Mouse (Mus musculus) hindbrain, embryonic 16.5 days (tissue): ENCODE results near the gene Kcnk12. TPM values are rescaled to one million over a fixed set of nuclear protein-coding genes. Genes with fewer than 3 reads are reported as not detected.

ENCODE experiments used
- ATAC-seq: fragments of 200-750 bp; cut with Nextera tagmentation; 2 replicates; pipeline ENCODE4 v1.8.0; 2017; ENCODE audit warnings: moderate TSS enrichment, moderate library complexity
- H3K27ac ChIP-seq: fragments of 300-500 bp; sonication (generic); 2 replicates; pipeline ENCODE4 v1.5.1; 2014; ENCODE audit warnings: low read depth, mild to moderate bottlenecking, control low read depth, low read length, moderate library complexity
- H3K27me3 ChIP-seq: fragments of 300-500 bp; sonication (generic); replicated peaks from 2 replicates; pipeline ENCODE4 v1.6.1; 2014; ENCODE audit warnings: low read length; ENCODE audit not compliant: control insufficient read depth, insufficient read depth
- H3K36me3 ChIP-seq: fragments of 300-500 bp; sonication (generic); 2 replicates; pipeline ENCODE4 v1.6.1; 2014; ENCODE audit warnings: mild to moderate bottlenecking, low read length, moderate library complexity, mixed read lengths; ENCODE audit not compliant: control insufficient read depth, insufficient read depth
- H3K4me1 ChIP-seq: fragments of 300-500 bp; sonication (generic); 2 replicates; pipeline ENCODE4 v1.6.1; 2014; ENCODE audit warnings: low read depth, low read length; ENCODE audit not compliant: control insufficient read depth, insufficient read depth
- H3K4me2 ChIP-seq: fragments of 300-500 bp; sonication (generic); 2 replicates; pipeline ENCODE4 v1.6.1; 2014; ENCODE audit warnings: mild to moderate bottlenecking, low read length, control low read depth, moderate library complexity
- H3K4me3 ChIP-seq: fragments of 300-500 bp; sonication (generic); 2 replicates; pipeline ENCODE4 v1.5.1; 2014; ENCODE audit warnings: mild to moderate bottlenecking, low read length, control low read depth, moderate library complexity
- H3K9ac ChIP-seq: fragments of 300-500 bp; sonication (generic); 2 replicates; pipeline ENCODE4 v1.6.1; 2014; ENCODE audit warnings: low read depth, mild to moderate bottlenecking, control low read depth, low read length, moderate library complexity
- H3K9me3 ChIP-seq: fragments of 300-500 bp; sonication (generic); 2 replicates; pipeline ENCODE4 v1.6.1; 2014; ENCODE audit warnings: mild to moderate bottlenecking, low read length, moderate library complexity; ENCODE audit not compliant: control insufficient read depth
- WGBS: fragments of 180-500 bp; shearing (Covaris S2); extraction: QIAGEN DNeasy Blood & Tissue Kit; methylation state at CpG from one replicate; pipeline ENCODE4 v1.1.7; 2014; 5-methylcytosine and 5-hydroxymethylcytosine counted together
- polyA plus RNA-seq: library from polyadenylated mRNA; unstranded; fragments of >200 nt; fragmentation: Nextera tagmentation; extraction: Ambion mirVana; gene quantifications from 2 replicates; pipeline ENCODE4 v1.2.1, GENCODE M21; 2015

Gene Kcnk12
- polyA plus RNA-seq, 1 experiment from 2014 or later: 1.1 TPM

GRCm38 (mm10) chr17:87791517-87792098 is 6.2 kb downstream of the Kcnk12 start:
- no peaks in the 10 kb centered on the region for H3K9me3 ChIP-seq
- no peak overlapping the region for H3K27ac ChIP-seq
- no peak for ATAC-seq
- no peaks in the 10 kb centered on the region for H3K36me3 ChIP-seq
- no peak overlapping the region for H3K9ac ChIP-seq
- peaks cover under 1% of the 10 kb centered on the region; the same call in 1 of the 2 replicates for H3K4me1 ChIP-seq
- H3K4me2 ChIP-seq: no peak overlapping the region
- WGBS: 72% methylated on average over 7 of the region's 7 CpGs
- H3K27me3 ChIP-seq: peaks cover 13% of the 10 kb centered on the region
- no peak overlapping the region for H3K4me3 ChIP-seq

GRCm38 (mm10) chr17:87790661-87791060 is 7.1 kb downstream of the Kcnk12 start:
- 96% methylated on average over 5 of the region's 5 CpGs for WGBS
- Histone ChIP-seq H3K36me3 (no peaks in the 10 kb centered on the region), H3K27me3 (peaks cover 8% of the 10 kb centered on the region), H3K9ac (no peak overlapping the region), H3K4me3 (no peak overlapping the region), H3K4me1 (no peaks in the 10 kb centered on the region), H3K4me2 (no peak overlapping the region), H3K27ac (no peak overlapping the region), H3K9me3 (no peaks in the 10 kb centered on the region)
- ATAC-seq: no peak

GRCm38 (mm10) chr17:87788216-87788615 is 9.6 kb downstream of the Kcnk12 start:
- Histone ChIP-seq H3K9ac (no peak overlapping the region), H3K27ac (no peak overlapping the region), H3K27me3 (no peaks in the 10 kb centered on the region), H3K4me2 (no peak overlapping the region), H3K4me1 (no peaks in the 10 kb centered on the region), H3K9me3 (no peaks in the 10 kb centered on the region), H3K36me3 (no peaks in the 10 kb centered on the region), H3K4me3 (no peak overlapping the region)
- 79% methylated on average over 6 of the region's 6 CpGs for WGBS
- no peak for ATAC-seq

DNA sequence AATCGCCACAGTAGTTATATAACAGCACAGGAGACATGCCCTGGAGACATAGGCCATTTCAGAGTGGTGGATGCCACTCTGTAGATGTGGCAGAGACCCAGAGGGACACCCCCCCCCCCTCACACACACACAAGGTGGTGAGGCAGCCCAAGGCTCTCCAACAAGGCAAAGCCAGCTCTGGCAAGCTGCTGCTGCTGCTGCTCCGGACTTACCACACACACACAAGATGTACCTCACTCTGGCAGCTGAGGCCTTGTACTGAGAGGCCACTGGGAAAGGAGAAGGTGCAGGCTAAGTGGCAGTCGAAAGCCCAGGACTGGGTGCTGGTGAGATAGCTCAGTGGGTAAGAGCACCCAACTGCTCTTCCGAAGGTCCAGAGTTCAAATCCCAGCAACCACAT is 10.1 kb downstream of the Kcnk12 start:
- no peaks in the 10 kb centered on the region for H3K36me3 ChIP-seq
- no peak for ATAC-seq
- H3K27me3 ChIP-seq: no peaks in the 10 kb centered on the region
- no peak overlapping the region for H3K27ac ChIP-seq
- H3K4me2 ChIP-seq: no peak overlapping the region
- no peaks in the 10 kb centered on the region for H3K4me1 ChIP-seq
- no peak overlapping the region for H3K9ac ChIP-seq
- 89% methylated on average over 4 of the region's 4 CpGs for WGBS
- no peak overlapping the region for H3K4me3 ChIP-seq
- no peaks in the 10 kb centered on the region for H3K9me3 ChIP-seq

GRCm38 (mm10) chr17:87785721-87786120 is 12.1 kb downstream of the Kcnk12 start:
- no peaks in the 10 kb centered on the region for H3K4me1 ChIP-seq
- H3K4me3 ChIP-seq: no peak overlapping the region
- no peak overlapping the region for H3K27ac ChIP-seq
- H3K4me2 ChIP-seq: no peak overlapping the region
- ATAC-seq: no peak
- H3K27me3 ChIP-seq: no peaks in the 10 kb centered on the region
- H3K9me3 ChIP-seq: no peaks in the 10 kb centered on the region
- WGBS: 95% methylated on average over 15 of the region's 15 CpGs
- no peak overlapping the region for H3K9ac ChIP-seq
- H3K36me3 ChIP-seq: no peaks in the 10 kb centered on the region

DNA sequence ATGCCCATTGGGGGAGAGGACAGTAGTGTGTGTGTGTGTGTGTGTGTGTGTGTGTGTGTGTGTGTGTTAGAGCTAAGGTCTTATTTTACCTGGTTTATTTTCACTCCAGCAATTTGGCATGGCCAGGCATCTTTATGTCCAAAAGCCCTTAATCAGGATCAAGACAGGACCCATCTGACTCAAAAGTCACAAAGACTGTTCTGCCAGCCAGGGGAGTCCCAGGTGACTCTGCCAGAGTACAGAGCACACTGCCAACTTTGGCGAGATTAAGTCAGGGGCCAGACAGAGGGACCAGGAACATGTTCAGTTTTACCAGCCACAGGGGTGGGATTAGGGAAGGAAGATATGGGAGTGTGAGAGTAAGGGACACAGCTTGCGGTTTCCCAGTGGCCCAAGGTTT is 12.9 kb downstream of the Kcnk12 start:
- Histone ChIP-seq H3K27ac (no peak overlapping the region), H3K4me1 (no peaks in the 10 kb centered on the region), H3K27me3 (no peaks in the 10 kb centered on the region), H3K4me3 (no peak overlapping the region), H3K4me2 (no peak overlapping the region), H3K36me3 (no peaks in the 10 kb centered on the region), H3K9ac (no peak overlapping the region), H3K9me3 (no peaks in the 10 kb centered on the region)
- no peak for ATAC-seq
- whole genome bisulfite sequencing: 76% methylated on average over 2 of the region's 2 CpGs

DNA sequence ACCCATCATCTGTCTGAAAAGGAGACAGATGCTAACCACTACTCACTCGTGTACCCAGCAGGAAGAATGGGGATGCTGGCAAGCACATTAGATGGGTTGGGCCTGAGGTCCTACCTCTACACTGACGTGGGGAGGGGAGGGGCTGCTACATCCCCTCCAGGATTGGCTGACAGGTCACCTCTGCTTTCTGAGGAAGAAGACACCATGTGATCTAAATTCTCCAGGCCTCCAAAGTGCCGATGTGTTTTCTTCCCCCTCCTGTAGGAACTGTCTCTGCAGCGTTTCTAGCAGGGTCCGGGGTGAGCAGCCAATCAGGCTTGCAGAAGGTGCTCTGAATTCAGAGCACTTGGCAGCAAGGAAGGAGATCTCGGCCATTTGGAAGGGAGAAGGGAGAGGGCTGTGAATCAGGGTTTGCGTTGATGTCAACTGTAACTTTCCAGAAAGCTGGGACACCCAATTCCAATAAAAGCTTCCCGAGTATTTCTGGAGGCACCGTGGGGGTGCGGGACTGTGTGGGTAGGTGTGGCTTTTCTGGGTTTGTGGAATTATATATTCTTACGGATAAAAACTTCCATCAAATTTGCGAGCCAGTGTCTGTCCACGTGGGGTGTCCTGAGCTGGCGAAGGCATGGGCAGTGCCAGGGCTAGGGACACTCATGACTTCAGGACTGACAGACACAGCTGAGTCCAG is 13.5 kb downstream of the Kcnk12 start:
- Histone ChIP-seq H3K27me3 (no peaks in the 10 kb centered on the region), H3K4me3 (no peak overlapping the region), H3K27ac (no peak overlapping the region), H3K9ac (no peak overlapping the region), H3K4me1 (no peaks in the 10 kb centered on the region), H3K36me3 (no peaks in the 10 kb centered on the region), H3K9me3 (no peaks in the 10 kb centered on the region), H3K4me2 (no peak overlapping the region)
- ATAC-seq: no peak
- WGBS: 67% methylated on average over 14 of the region's 14 CpGs

DNA sequence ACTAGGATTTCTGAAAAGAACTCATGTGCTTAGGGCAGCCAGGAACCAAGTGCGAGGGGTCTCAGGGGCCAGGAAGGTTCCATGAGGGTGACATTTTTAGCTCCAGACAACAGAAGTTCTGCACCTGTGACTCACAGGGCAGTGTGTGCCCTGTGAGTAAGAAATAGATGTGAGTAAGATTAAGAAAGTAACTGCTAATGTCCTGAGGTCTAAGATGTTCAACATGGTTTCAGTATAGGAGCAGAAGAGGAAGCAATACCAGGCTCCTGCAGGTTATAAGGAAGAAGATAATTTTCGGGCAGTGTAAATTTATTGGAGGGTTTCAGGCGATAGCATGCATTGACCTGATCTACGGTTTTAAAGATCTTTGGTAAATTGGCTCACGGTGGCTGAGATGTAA is 16.6 kb downstream of the Kcnk12 start:
- ATAC-seq: no peak
- WGBS: 93% methylated on average over 5 of the region's 5 CpGs

GRCm38 (mm10) chr17:87780164-87780563 is 17.6 kb downstream of the Kcnk12 start:
- H3K9ac ChIP-seq: no peak overlapping the region
- H3K36me3 ChIP-seq: no peaks in the 10 kb centered on the region
- no peak overlapping the region for H3K27ac ChIP-seq
- H3K4me1 ChIP-seq: no peaks in the 10 kb centered on the region
- H3K27me3 ChIP-seq: no peaks in the 10 kb centered on the region
- H3K9me3 ChIP-seq: no peaks in the 10 kb centered on the region
- 58% methylated on average over 2 of the region's 2 CpGs for WGBS
- no peak overlapping the region for H3K4me3 ChIP-seq
- H3K4me2 ChIP-seq: no peak overlapping the region
- ATAC-seq: no peak

More for the DNA sequence above, 16.6 kb downstream of the Kcnk12 start:
- H3K4me2 ChIP-seq: no peak overlapping the region
- no peak overlapping the region for H3K27ac ChIP-seq
- no peaks in the 10 kb centered on the region for H3K27me3 ChIP-seq
- no peak overlapping the region for H3K4me3 ChIP-seq
- no peaks in the 10 kb centered on the region for H3K36me3 ChIP-seq
- no peak overlapping the region for H3K9ac ChIP-seq
- H3K9me3 ChIP-seq: no peaks in the 10 kb centered on the region
- H3K4me1 ChIP-seq: no peaks in the 10 kb centered on the region
